Mouse (Mus musculus) thymus, postnatal 25 days (tissue): Measurements from ENCODE around the gene Cenpm.

Experiments used
- DNase-seq: peaks from one replicate; pipeline ENCODE4 v3.0.0; 2022

Gene Cenpm

DNA sequence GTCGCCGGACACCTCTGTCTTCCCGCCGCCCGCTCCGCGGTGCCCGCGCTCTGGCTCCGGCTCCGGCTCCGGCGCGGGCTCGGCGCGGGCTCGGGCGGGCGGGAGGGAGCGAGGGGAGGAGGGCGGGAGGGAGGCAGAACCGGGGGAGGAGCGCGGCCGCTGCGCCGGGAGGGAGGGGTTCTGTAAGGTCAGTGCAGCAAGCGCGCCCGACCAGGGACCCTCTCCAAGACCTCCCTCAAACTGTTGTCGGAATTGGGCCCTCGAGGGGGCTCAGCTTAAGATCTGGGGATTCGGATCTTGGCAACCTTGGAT lies 31.8 kb downstream of the Cenpm start, which contains the start of gene Shisa8:
Shisa8 (minus strand) TSS at position 64 of the 312 bp plus-strand sequence.
- no peak for DNase-seq

DNA sequence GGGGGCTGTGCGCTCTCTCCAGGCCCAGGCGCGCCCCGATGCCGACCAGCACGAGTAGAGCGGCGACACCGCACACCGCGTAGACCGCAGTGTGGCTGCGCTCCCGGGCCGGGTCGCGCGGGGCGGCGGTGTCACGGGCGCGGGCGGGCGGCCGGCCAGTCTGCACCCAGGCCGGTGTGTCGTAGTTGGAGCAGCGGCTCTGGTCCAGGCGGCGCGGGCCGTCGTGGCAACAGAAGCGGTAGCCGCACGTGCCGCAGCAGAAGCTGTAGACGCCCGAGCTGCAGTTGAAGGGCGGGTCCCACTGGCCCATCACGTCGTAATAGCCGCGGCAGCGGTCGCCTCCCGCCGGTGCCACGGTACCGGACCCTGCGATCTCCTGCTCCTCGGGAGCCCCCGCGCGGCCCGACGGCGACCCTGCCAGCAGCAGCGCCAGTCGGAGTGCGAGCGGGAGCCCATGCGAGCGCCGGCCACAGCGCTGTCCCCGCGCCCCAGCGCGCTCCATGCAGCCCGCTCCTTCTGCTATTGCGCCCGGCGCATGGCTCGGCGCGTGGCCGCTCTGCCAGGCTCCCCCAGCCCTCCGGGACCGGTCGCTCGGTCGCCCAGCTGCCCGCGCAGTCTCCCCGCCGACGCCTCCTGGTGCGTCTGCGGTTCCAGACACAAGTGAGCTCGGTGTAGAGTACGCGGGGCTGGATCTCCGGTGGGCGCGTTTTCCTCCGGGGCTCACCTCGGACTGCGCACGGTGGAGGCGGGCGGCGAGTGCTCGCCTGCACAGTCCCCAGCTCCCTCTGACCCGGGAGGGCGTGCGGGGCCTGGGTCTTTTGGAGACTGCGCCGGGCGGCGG lies 32.4 kb downstream of the Cenpm start:
- DNase-seq, result no peak

DNA sequence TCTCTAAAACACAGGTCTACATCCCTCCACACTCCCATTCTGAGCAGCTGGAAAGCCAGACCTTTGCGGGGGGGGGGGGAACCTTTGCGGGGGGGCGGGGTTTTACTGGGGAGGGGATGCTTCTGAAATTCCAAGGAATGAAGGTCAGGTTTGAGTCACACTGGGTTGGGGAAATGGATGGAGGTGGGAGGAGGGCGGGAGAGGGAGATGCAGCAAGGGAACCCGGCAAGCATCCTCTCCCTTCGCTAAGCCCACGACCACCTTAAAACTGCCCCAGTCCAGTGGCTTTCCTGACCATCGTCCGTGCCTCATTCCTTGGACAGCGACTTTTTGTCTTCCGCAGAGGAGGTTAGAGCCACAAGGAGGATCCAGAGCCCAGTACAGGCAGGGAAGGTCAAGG lies 33.3 kb downstream of the Cenpm start:
- no peak for DNase-seq

DNA sequence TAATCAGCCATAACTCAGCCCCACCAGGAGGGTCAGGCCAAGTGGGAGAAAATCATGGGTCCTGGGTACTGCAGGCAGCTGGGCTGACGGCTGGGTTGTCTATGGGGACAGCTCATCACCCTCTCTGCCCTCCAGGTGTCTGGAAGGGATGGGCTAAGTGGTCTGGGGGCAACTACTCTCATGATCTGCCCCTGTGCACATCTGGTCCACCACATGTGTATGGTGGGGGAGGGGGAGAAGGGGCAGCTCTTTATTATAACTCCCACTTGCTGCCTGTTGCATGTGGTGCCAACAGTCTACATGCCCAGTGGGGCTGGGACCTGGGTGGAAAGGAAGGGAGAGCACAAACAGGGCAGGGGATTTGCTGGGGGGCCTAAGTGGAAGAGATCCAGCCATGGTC lies 33.7 kb downstream of the Cenpm start:
- DNase-seq, result no peak

DNA sequence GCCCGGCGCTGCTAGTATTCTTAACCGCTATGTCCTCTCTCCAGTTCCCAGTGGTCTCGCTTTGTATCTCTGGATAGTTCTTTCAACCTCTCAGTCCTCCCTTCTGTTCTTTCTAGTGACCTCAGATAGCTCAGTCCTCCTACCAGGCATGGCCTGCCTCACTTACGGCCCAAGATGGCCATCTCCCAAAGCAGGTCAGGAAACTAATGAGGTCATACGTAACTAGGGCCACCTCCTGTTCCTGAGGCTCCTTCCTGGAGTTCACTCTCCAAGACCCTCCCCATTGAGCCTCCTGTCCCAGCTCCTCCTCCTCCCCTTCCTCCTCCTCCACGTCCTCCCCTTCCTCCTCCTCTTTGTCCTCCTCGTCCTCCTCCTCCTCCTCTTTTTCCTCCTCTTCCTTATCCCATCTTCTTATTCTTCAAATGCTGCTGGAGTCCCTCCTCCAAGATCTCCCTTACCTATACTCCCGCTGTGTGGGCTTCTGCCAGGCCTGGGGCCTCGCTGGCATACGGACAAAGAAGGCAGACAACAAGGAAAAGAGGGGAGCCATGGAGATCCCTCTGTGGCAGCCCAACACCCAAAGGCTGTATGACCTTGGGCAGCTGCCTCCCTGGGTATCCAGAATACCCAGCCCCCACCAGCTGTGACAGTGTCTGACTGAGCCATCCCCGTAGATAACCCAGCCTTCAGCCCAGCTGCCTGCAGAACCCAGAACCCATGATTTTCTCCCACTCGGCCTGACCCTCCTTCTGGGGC lies 35.1 kb downstream of the Cenpm start:
- DNase-seq, result no peak

DNA sequence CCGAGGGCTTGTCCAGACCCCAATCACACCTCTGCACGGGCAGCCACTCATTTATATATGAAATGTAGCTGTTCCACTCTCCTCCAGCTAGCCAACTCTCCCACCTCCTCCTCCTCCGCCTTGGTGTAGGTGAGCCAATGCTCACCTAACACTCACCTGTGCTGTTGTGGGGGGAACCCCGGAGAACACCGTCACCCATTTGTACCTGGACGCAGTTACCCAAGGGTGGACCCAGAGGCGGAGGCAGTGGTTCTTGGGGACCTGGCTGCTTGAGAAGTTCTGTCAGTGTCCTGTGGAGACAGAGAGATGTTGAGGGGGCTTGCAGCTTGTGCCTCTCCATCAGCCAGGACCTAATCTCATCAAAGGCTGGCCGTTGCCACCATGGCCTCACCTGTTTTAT lies 36.2 kb downstream of the Cenpm start:
- DNase-seq, result no peak

DNA sequence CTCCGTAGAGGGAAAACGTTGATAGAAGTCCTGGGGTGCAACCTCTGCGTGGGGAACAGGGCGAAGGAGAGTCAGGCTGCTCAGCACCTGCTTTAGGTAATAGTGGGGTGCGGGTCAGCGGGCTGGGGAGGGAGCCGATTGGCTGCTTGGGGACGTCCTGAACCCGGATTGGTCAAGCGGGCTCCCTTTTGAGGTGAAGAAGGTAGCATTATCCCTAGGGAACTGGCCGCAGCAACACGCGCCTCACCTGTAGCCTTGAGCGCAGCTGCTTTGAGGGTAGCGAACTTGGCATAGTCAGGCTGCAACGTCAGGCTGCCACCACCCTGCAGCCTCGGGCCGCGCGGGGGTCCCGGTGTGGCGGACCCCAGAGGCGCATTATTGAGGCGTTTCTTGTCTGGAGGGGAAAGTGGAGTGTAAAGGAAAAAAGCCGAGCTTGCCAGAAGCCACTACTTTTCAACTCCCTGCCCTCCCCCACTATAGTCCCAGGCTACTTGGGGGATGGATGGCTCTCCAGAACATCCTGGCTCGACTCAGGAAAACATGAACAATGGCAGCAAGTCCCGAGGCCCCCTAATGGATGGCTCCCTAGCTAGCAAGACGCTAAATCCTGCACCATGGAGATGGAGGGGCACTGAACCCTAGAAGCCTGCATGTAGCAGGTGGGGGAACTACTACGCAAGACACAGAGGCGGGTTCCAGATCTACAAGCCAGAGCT lies 36.9 kb downstream of the Cenpm start:
- no peak for DNase-seq

DNA sequence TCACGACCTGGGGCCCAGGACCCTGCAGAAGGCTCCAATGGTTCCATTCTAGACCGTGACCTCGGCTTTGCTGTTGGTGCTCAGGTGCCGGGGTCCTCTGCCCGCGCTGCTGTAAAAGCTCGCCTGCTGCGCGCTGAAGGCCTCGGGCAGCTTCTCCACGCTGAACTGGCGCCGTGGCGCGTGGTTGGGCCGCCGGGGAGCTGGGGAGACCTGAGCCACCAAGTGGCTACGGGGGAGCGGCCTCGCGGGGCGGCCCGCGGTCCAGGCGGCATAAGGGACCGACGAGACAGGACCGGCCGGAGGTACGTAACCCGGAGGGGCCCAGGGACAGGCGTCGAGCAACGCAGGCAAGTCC lies 37.5 kb downstream of the Cenpm start:
- no peak for DNase-seq

DNA sequence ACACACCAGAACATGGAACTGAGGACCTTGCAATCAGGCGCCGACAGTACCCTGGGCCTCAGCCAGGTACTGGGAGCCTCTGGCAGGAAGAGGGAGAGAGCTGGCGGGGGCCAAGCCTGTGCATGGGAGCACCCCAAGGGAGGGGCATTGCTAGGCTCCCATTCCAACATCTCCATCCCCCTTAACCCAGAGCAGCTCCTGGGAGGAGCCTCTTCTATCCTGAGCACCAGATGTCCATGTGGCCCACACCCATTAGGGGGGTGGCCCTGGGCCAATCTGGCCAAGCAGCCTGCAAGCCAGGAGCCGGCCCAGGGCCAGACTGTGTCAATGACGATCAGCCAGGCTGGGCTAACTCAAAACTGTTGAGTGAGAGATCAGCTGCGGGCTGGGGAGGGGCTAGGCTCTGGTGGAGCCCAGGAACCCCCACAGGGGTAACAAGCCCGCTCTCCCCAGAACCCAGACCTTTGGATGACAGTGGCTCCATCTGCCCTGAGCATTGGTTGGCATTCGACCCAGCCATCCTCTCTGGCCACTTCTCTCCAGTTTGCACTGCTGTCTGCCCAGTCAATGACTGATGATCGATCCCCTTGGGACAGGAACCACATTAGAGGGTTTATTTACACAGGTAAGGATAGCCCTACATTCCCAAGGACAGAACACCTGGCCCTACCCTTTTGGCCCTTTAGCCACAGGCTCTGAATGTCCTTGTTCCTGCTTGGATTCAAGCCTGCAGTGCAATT lies 38.0 kb downstream of the Cenpm start:
- no peak for DNase-seq

DNA sequence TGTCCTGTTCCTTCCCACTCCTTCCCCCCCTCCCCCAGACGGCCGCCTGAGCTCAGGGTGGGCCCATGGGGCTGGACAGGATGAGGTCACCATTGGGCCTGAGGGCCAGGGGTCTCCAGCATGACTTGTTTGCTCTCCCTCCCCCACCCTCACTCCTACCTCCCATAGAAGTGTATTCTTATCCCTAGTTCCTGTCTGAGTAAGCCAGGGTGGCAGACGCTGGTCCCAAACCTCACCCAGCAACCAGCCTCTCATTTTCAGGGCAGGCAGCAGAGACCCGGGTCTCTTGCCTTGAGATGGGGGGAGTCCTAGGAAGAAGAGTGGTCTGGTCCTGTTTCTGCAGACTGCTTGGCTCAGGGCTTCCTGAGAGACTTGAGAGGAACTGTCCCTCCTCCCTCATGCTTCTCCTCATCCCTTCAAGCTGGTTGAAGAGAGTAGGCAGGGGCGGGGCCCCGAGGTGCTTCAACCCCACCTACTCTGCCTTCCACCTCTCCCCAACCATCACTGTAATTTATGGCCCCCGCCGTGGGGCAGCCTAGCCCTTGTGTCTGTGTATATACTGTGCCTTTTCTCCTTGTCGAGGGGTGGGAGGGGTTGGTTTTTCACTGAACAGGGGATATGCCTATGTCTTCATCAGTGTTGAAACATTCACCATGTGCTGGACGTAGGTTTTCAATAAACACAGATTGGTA lies 39.7 kb downstream of the Cenpm start:
- no peak for DNase-seq

DNA sequence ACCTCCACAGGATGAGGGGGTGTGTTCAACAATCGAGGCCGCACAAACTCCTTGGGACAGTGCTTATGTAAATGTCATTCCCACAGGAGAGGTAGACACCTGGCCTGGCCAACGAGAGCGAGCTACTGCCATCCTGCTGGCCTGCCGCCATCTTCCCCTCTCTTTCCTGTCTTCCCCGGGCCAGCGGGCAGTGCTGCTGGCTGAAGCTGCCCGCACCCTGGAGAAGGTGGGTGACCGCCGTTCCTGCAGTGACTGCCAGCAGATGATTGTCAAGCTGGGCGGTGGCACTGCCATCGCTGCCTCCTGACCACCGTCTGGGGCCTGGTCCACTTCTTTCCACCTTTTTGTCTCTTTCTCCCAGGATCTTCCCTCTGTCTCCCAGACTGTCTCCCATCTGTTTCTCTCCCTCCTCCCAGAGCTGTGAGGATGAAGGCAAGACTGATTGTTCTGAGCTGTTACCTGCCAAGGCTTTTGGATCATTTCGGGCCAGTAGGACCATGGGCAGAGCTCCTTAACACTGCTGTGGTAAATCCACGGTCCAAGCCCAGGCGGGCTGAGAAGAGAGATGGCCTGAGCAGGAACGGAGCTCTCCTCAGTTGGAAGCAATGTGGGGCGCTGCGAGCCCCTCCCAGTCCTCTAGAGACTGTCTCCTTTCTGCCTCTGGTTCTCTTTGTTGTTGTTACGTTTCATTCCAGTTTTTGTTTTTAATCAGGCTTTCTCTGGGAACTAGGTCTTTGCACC lies 40.8 kb downstream of the Cenpm start:
- DNase-seq, result no peak

DNA sequence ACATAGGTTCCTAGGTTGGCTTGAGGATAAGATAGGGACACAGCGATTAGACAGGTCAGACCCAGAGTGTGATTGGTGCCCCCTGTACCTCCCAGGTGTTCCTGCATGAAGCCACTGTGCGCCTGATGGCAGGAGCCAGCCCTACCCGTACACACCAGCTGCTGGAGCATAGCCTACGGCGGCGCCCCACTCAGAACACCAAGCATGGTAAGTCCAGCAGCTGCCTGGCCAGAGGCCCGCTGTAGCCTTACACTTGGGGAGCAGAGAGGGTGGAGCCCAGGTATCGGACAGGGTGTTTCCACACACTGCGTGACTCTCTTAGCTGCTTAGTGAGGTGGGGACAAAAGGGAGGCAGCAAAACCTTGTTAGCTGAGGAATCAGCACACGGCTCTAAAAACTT lies 41.5 kb downstream of the Cenpm start:
- no peak for DNase-seq

DNA sequence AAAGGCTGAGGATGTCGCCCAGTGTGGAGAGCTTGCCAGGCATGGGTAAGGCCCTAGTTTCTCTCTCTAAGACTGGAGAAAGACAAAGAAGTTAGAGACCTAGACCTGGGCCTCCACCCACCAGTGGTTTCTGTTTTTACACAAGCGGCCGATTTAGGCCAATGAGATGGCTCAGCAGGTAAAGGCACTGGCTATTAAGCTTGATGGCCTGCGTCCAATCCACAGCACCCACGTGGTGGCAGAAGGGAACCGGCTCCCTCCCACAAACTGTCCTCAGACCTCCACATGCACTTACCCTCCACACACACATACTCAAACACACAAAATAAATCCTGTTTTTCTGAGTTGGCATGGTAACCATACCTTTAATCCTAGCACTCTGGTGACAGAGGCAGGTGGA lies 42.5 kb downstream of the Cenpm start:
- no peak for DNase-seq

DNA sequence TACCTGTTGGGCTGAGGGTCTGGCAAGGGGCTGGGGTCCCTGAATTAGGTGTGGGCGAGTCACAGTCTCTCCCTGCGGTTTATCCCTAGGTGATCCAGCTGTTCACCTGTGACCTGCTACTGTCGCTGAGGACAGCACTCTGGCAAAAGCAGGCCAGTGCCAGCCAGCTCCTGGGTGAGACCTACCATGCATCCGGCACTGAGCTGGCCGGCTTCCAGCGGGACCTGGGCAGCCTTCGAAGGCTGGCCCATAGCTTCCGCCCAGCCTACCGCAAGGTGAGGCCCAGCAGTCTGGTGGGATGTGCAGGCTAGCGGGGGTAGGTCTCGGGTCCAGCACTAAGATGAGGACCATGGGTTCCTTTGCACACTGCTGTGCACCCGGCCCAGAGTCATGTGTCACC lies 45.0 kb downstream of the Cenpm start:
- DNase-seq, result no peak

DNA sequence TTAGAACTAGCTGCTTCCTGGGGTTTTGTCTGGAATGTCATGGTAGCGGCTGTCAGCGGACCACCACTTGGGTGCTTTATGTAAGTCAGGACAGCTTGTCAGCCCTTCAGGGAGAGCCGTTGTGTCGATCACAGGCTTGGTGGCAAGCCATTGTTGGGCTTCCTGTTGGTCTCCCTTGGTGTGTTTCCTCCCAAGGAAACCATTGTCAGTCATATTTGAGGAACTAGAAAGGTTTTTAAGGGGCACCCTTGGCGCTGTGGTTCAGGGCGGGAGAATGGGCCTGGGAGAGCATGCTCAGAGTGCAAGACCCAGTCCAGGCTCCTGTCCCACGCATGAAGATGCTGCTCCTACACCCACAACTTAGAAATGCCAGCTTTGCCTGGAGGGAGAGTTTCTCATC lies 46.2 kb downstream of the Cenpm start:
- DNase-seq, result no peak

DNA sequence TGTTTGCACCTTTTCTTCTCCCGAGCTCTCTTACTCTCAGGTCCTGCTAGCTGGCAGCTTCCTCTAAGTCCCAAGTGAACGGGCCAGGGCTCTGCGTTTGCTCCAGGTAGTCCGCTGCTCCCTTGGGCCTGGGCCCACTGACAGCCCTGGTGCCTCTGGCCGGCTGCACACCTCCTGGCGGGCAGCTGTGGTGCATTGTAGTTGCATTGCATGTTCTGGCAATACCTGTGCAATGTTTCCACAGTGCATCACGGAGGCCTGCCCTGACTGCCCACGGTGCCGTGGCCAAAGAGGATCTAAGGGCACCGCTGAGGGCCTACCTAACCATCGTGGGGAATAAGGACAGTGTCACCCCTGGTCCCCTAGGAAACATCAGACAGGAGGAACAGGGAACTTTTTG lies 46.6 kb downstream of the Cenpm start:
- DNase-seq, result no peak

DNA sequence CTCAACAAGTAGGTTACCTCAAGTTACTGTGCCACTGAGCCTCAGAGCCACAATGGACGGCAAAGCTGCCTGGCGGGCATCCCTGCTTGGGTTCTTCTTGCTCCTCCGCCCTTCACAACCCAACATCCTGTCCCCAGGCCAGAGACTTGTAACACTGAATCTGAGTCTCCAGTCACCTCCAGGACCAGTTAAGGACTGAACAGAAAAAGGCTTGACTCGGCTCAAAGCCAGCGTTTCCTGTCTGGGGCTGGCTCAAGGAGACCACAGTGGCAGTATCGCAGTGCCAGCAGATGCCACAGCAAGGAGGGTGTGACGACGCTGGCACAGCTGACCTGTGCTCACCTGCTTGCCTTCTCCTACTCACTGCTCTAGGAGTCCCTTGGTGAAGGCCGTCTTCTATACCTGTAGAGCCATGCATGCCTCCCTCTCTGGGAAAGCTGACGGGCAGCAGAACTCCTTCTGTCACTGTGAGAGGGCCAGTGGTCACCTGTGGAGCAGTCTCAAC lies 47.2 kb downstream of the Cenpm start:
- no peak for DNase-seq

DNA sequence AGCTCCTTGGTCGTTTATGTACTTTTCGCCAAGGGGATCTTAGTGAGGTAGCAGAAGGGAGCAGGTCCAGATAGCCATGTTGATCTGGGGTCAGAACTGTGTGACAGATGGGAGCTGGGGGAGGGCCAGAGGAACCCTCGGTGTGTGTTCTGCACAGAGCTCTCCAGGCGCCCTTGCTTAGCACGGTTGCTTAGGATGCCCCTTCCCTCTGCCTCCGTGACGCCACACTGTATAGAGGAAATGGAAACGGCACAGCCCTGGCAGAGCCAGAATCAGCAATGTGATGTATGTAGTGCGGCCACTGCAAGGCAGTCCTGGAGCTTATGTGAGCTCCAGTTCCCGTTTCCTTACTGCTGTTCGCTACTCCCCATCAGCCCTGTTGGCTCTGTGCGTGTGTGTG lies 48.2 kb downstream of the Cenpm start:
- DNase-seq, result no peak

DNA sequence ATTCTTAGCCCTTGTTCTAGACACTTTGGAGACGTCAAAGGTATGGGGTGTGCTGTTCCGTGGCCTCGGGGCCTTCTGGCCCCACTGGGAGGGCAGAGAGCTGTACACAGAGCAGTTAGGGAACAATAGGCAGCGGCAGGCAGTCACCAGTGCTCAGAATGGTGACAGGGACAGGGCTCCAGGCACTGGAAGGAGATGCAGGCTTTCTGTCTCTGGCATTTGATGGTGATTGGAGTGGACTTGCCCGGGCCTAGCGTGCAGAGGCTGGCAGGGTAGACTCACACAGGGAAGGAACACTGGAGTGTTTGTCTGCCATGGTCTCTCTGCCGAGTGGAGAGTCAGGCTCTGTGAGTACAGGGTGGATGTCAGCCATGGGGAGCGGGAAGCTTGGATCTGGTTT lies 51.9 kb downstream of the Cenpm start:
- no peak for DNase-seq

DNA sequence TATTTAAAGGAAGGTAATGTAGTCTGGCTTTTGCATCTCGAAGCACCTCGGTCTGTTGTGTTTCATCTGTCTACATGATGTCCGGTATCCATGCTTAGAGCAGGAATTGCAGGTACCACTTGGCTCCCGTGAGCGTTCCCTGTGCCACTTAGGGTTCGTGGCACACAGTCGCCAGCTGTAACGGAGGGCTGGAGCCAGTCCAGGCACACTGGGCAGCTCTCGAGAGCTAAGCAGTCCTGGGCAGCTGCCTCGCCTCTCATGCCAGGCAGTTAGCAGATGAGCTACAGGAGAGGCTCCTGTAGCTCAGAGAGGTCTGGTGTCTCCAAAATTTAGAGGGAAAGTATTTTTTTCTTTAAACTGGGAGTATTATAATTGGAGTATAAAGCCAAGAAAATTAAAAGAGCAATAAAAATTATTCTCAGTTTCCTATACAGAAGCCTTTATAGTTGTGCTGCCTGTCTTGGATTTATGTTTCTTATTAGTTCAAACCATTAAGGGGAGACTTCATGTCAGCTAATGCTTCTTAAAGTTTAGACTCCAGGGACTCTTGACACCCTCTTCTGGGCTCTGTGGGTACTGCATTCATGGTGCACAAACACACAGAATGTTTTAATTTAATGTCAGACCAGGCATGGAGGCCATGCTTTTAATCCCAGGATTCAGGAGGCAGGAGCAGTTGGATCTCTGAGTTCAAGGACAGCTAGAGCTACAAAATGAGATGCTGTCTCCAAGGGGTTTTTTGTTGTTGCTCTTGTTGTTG lies 55.9 kb downstream of the Cenpm start:
- peak; percentile 65 for DNase-seq

DNA sequence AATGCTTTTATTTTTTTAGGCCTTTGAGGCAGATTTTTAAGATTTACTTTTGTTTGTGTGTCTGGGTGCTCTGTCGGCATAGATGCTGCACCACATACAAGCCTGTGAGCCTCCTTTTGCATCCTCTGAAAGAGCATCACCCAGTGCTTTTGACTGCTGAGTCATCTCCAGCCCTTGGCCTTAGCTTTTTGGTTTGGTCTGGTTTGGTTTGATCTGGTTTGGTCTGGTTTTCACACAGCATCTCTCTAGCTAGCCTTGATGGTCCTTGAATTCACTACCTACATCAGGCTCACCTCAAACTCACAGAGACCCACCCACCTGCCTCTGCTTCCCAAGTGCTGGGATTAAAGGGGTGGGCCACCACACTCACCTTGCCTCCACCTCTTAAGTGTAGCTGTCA lies 56.6 kb downstream of the Cenpm start:
- DNase-seq, result no peak
